Mouse (Mus musculus): ENCODE data around the gene Mkrn3.

DNA sequence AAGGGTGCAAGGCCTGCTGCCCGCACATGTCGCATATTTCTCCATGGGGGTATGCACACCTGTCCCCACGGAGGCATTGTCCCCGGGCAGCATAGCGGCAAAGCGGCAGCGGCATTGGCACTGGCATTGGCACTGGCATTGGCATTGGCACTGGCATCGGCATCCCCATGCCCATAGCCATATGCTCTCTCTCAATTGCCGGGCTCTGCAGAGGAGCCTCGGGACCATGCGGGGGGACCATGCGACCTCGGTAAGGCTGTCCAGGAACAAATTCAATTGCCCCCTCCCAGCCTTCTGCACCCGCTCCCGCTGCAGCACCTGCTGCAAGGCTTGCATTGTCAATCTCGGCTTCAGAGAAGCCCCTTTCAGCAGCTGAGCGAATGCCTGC, 840 bp downstream of the Mkrn3 start:
- no peak for TF ChIP-seq POLR2A (IDR thresholded peaks at IDR 0.05; ENCODE audit: control insufficient read depth, low read depth, low read length)
- no peak for TF ChIP-seq CTCF (IDR thresholded peaks at IDR 0.05; ENCODE audit: control insufficient read depth, insufficient read depth, insufficient replicate concordance, low read depth, low read length)

Measured in testis, adult 2 months (tissue).